Mouse (Mus musculus) neutrophil, adult 5-6 weeks (primary cell): ENCODE results near the gene Ankrd28. TPM values are rescaled to one million over a fixed set of nuclear protein-coding genes. Genes with fewer than 3 reads are reported as not detected.

Experiments used
- ATAC-seq: fragments of 151-379, 151-347 bp; 2 replicates; pipeline ENCODE4 v1.8.0; 2017; ENCODE audit warnings: mild to moderate bottlenecking, moderate TSS enrichment; ENCODE audit not compliant: insufficient number of reproducible peaks, poor library complexity, low FRiP score, severe bottlenecking; ENCODE audit errors: extremely low read depth
- total RNA-seq: library from RNA; stranded (forward); fragments of 200-1000 nt; gene quantifications from 2 replicates; pipeline ENCODE4 v1.2.3, GENCODE M21; 2017

Ankrd28 gene
- total RNA-seq, 1 experiment from 2014 or later: 21.4 TPM

DNA sequence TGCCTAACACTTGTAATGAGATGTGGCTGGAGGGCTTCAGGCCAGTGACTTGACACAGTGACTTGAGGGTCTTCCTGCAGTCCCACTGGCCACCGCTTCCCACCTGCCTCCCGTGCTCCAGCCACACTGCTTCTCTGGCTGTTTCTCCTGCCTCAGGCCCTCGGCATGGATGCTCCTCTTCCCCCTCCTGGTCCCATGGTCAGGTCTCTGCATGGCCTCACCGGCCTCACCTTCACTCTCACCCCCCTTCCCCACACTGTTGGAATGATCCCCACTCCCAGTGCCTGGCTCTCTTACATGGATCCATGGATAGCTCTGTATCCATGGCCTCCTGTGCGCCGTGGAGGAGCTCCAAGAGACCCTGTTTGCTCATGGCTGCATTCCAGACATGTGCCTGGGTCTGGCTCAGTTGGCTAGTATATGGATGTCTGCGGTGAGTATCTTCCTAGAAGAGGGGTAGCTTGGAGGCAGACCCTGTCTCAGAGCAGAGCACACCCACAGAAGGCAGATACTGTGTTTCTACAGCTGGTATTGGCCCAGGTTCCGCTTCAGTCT lies 172.2 kb downstream of the Ankrd28 start:
- no peak for ATAC-seq

DNA sequence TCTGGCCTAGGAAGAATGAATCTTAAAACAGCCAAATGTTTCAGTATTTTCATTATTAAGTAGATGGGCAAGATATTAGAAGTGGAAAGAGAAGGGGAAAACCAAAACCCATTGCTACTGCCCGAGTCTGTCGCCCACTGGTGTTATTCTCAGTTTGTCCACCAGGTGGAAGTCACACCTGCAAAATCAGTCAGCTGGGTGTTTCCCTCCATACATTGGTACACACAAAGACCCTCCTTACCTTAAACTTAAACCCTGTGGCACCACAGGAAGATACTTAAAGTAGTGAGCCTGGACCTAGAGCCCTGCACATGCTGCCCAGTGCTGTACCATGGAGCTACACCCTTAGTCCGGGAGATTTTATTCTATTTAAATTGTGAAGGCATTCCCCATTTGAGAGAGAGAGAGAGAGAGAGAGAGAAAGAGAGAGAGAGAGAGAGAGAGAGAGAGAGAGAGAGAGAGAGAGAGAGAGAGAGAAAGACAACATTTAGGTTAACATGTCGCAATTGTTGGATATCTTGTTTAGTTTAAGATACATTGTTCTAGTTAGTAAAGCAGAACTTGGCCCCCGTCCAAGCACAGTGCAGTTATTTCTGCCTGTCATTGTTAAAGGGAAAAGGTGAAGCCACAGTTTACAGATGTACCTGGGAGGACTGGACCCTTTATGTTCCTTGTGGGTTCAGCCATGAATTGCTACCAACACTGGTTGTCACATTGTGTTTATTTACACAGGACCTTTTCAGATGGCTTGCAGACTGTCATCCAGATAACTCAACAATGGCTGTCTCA lies 173.4 kb downstream of the Ankrd28 start:
- ATAC-seq: peak; percentile 77

DNA sequence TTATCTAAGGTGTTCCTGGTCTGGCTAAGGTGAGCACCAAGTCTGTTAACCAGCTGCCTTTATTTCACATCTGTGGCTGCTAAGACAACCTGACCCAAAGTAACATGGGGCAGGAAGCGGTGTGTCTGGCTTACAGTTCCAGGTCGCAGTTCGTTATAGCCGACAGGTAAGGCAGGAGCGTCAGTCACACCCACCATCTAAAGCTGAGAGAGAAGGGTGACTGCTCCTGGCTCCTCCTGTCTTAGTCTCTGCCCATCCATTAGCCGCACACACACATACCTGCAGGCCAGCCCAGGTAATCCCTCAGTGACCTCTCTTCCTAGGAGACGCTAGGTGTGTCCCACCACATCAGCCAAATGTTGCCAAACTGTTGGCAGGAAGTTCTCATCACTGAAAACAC lies 174.1 kb downstream of the Ankrd28 start:
- no peak for ATAC-seq

DNA sequence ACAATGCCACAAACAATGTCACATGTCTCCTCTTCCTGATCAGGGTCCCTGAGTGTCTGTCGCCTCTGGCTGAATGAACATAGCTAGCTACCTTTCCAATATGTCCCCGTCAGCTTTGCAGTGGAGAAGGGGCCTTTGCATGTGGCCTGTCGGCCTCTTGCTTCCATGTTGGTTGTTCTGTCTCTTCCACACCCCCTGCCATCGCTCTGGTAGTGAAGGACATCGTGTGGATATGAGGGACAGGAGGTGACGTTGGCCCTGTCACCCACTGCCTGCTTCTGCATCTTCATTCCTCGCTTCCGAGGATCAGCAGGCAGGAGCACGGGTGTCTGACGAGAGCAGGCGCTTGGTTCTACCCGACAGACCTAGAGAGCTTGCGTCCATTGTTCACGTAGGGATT lies 175.0 kb downstream of the Ankrd28 start:
- no peak for ATAC-seq

DNA sequence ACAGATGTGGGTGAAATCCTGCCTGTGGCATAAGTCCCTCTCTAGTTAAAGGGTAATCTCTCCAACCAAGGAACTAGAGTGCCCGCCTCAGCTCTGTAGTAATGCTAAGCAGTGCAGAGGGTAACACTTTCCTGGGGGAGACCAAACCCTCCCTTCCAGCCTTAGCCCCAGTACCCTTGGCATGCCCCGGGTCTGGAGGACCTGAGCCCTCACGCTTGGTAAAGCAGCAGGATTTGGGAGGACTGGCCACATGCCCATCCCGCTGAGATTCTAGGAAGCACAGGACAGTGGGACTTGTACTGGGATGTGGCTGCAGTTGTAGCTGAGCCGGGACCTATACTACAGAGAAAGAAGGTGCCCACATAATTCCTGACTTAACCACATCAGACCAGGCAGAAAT lies 175.6 kb downstream of the Ankrd28 start:
- no peak for ATAC-seq

DNA sequence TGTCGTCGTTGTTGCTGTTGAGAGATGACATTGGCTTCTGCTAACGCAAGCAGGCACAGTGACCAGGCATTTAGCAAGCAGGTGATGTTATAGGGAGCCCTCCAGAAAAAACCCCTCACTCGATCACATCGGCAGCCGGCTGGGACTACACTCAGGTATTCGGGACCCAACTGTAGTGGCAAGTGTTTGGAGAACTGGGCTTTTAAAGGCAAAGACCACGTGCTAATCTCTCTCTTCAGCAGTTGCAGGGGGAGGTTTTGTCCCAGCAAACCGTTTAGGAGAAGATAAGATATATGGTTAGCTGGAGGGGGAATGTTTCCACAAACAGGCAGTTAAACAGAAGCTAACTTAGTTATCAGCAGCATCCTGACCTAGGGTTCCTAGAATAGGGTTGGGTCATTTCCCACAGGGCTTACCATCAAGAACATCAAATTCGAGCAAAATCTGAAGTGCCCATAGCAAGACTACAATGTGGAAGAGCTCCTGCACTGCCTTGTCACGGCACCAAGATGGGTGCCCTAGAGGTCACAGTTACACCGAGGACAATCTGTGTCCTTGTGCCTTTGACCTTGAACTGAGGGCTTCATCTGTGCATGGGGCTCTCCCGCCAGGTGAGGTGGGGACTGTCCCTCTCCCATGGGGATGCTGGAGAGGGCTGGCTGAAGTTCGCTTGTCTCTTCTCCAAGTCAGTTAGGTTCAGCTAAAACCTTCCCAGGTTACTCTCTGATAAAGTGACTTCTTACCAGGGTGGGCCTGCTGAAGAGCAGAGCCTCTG lies 177.2 kb downstream of the Ankrd28 start:
- no peak for ATAC-seq

DNA sequence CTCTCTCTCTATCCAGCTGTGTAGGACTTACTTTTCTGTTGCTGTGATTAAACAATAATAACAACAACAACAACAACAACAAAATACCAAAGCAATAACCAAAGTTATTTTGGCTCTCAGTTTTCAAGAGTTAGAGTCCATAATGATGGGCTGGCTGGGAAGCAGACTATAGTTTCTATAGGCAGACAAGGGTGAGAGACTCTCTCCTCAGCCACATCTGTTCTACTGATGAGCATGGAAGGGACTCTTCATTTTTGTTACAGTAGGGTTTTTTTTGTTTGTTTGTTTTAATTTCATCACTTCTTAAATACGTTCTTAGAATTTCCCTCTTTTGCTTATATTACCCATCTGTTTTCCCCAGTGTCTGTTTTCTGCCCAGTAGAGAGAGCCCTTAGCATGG lies 177.8 kb downstream of the Ankrd28 start:
- ATAC-seq: no peak

DNA sequence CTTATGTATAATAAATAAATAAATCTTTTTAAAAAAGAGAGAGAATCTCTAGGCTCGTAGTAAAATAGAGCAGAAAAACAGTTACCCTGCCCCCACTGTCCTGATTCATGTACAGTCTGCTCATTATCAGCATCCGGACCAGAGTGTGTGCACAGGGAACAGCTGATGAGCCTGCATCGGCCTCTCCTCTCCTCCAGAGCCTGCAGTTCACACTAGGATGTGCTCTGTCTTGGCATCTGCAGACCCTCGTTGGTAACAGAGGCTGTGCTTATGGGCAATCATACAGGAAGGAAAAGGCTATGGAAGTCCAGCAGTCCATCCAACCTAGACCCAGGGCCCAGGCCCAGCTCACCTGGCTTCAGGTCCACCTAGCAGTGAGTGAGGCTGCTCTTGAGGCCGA lies 178.3 kb downstream of the Ankrd28 start:
- ATAC-seq: no peak

DNA sequence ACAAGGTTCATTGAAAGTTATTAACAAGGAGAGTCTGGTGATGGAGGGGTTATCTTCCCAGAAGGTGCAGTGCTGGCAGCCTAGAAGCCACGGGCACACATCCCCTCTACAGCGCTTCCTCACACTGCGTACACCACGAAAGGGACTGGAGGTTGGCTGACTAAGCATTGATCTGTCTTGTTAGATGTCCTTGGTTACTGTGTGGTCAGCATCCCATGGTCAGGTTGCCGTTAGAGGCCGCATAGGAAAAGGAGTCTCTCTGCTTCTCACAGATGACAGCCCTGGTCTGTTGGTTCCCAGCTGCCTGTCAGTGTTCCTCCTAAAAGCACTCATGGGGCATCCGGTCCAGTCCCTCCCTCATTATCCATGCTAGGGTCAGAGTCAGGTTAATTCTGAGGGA lies 179.2 kb downstream of the Ankrd28 start:
- ATAC-seq: no peak

DNA sequence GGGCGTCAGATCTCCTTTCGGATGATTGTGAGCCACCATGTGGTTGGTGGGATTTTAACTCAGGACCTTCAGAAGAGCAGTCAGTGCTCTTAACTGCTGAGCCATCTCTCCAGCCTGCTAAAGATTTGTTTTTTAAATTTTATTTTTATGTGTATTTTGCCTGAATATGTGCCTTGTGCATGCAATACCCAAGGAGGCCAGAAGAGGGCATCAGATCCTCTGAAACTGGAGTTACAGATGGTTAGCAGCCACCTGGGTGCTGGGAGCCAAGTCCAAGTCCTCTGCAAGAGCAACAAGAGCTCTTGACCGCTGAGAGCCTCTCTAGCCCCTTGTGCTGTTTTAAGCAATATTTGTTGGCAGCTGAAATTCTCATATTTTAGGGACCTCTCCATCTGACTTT lies 180.1 kb downstream of the Ankrd28 start:
- ATAC-seq: no peak

Other genes with a start within 250 kb of the Ankrd28 start
- 2.0 and 2.5 TPM in 2 replicates for gene Colq, start 239.3 kb downstream of the Ankrd28 start, total RNA-seq
- not detected in 2 replicates for gene Gm49387, start 189.8 kb downstream of the Ankrd28 start, total RNA-seq
- 8.3 and 14.0 TPM in 2 replicates for gene Btd, start 189.6 kb downstream of the Ankrd28 start, total RNA-seq
- gene Hacl1, start 189.4 kb downstream of the Ankrd28 start, total RNA-seq: 19.1 and 21.9 TPM in 2 replicates
- gene Galnt15, start 198.3 kb upstream of the Ankrd28 start, total RNA-seq: not detected in 2 replicates